Mouse (Mus musculus): ENCODE measurements around the gene Vgll4. TPM values are rescaled to one million over a fixed set of nuclear protein-coding genes. Genes with fewer than 3 reads are reported as not detected.

Vgll4 gene
- total and polyA plus RNA-seq, 3 experiments: 33.3 to 39.4 (median 35.0) TPM

DNA sequence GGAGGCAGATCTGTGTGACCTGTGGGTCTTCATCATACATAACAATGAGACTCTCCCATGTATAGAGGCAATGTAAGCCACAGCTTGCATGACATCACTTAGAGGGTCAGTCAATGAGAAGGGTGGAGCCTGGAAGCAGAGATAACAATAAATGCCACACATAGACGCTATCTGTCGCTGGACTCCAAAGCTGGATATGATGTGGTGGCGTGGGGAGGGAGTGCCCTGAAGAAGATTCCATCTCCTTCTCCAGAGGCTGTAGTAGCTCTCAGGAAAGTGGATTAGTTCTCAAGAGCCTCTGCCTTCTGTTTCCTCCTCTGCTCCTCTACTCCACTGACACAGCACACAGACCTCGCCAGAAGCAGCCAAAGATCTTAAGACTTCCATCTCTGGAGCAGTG lies 89.0 kb downstream of the Vgll4 start:
- no peaks in the 10 kb centered on the region for H3K9me3 ChIP-seq (replicated peaks)
- H3K4me3 ChIP-seq (ENCODE audit: low read depth, low read length): no peak overlapping the region
- TF ChIP-seq POLR2AphosphoS5 (IDR thresholded peaks at IDR 0.05; ENCODE audit: insufficient replicate concordance, low read depth, low read length) (no peak), TAL1 (conservative IDR thresholded peaks at IDR 0.05; ENCODE audit: low read depth, low read length) (no peak), GATA2 (IDR thresholded peaks at IDR 0.05; ENCODE audit: borderline replicate concordance, low read depth, low read length) (no peak), GATA1 (IDR thresholded peaks at IDR 0.05; ENCODE audit: borderline replicate concordance, low read length) (no peak), CTCF (IDR thresholded peaks at IDR 0.05; ENCODE audit: low read depth, low read length) (no peak)
- DNase-seq (ENCODE audit: low spot score) (no peak), ATAC-seq (ENCODE audit: extremely low read depth, insufficient number of reproducible peaks, low FRiP score, poor library complexity, severe bottlenecking) (peak; percentile 42; the same call in 1 of the 2 replicates)
- peaks cover 93% of the 10 kb centered on the region for H3K36me3 ChIP-seq (replicated peaks)
- peaks cover 72% of the 10 kb centered on the region for H3K4me1 ChIP-seq (ENCODE audit: insufficient read depth, low read depth, low read length)
- no peaks in the 10 kb centered on the region for H3K27me3 ChIP-seq (ENCODE audit: insufficient read depth, low read length)

DNA sequence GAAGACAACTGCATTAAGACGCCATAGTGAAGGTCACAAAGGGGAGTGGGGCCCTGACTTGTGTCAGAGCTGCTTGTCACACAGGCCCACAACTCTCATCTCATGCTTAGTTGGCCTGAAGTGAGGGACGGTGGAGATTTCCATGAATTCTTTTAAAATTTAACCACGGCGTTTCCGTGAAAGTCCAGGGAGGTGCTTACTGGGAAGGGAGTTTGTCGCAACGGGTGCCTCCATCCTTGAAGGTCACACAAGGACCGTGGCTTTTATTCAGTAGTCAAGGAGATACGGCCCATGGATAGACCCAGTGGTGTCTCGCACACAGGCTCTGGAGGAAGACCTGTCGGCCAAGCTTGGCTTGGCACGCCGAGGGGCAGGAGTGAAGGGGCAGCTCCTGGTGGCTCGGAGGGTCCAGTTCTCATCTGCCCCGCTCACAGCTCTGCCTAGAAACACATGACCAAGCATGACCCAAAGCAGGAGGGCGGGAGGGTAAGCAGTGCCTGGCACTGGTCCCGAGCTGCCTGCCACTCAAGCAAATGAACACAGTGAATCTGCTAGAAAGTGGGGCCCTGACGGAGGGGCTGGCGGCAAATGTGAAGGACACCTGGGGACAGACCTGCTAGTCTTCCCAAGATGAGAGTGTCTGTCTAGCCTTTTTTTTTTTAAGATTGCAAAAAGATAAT lies 90.8 kb downstream of the Vgll4 start:
- H3K27me3 ChIP-seq (ENCODE audit: insufficient read depth, low read length): no peaks in the 10 kb centered on the region
- TF ChIP-seq TAL1 (conservative IDR thresholded peaks at IDR 0.05; ENCODE audit: low read depth, low read length): no peak
- TF ChIP-seq POLR2AphosphoS5 (IDR thresholded peaks at IDR 0.05; ENCODE audit: insufficient replicate concordance, low read depth, low read length): no peak
- no peak for TF ChIP-seq GATA2 (IDR thresholded peaks at IDR 0.05; ENCODE audit: borderline replicate concordance, low read depth, low read length)
- no peak for TF ChIP-seq GATA1 (IDR thresholded peaks at IDR 0.05; ENCODE audit: borderline replicate concordance, low read length)
- DNase-seq (ENCODE audit: low spot score) (no peak), ATAC-seq (ENCODE audit: extremely low read depth, insufficient number of reproducible peaks, low FRiP score, poor library complexity, severe bottlenecking) (no peak)
- H3K4me1 ChIP-seq (ENCODE audit: insufficient read depth, low read depth, low read length): peaks cover 89% of the 10 kb centered on the region
- peaks cover 78% of the 10 kb centered on the region for H3K36me3 ChIP-seq (replicated peaks)
- no peaks in the 10 kb centered on the region for H3K9me3 ChIP-seq (replicated peaks)
- no peak overlapping the region for H3K4me3 ChIP-seq (ENCODE audit: low read depth, low read length)

DNA sequence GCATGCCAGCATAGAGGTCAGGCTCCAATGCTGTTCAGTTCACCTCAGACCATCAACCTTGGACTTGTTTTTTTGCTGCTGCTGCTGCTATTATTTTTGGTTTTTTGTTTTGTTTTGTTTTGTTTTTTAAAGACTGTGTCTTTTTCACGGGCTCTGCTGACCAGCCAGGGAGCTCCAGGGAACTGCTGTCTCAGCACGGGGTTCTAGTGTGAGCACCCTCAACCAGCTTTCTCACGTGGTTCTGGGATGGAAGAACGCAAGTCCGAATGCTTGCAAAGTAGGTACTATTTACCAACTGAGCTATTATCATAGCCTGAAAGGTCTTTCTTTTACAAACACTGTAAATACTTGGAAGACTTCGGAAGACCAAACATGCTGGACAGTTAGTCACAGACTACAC lies 93.2 kb downstream of the Vgll4 start:
- TF ChIP-seq CTCF (IDR thresholded peaks at IDR 0.05; ENCODE audit: low read depth, low read length) (no peak), TAL1 (conservative IDR thresholded peaks at IDR 0.05; ENCODE audit: low read depth, low read length) (no peak), GATA1 (IDR thresholded peaks at IDR 0.05; ENCODE audit: borderline replicate concordance, low read length) (no peak), GATA2 (IDR thresholded peaks at IDR 0.05; ENCODE audit: borderline replicate concordance, low read depth, low read length) (no peak), POLR2AphosphoS5 (IDR thresholded peaks at IDR 0.05; ENCODE audit: insufficient replicate concordance, low read depth, low read length) (no peak)
- DNase-seq (ENCODE audit: low spot score) (no peak), ATAC-seq (ENCODE audit: extremely low read depth, insufficient number of reproducible peaks, low FRiP score, poor library complexity, severe bottlenecking) (no peak)
- H3K4me1 ChIP-seq (ENCODE audit: insufficient read depth, low read depth, low read length): peaks cover 88% of the 10 kb centered on the region
- no peaks in the 10 kb centered on the region for H3K27me3 ChIP-seq (ENCODE audit: insufficient read depth, low read length)
- H3K36me3 ChIP-seq (replicated peaks): peaks cover 72% of the 10 kb centered on the region
- H3K9me3 ChIP-seq (replicated peaks): no peaks in the 10 kb centered on the region
- no peak overlapping the region for H3K4me3 ChIP-seq (ENCODE audit: low read depth, low read length)

DNA sequence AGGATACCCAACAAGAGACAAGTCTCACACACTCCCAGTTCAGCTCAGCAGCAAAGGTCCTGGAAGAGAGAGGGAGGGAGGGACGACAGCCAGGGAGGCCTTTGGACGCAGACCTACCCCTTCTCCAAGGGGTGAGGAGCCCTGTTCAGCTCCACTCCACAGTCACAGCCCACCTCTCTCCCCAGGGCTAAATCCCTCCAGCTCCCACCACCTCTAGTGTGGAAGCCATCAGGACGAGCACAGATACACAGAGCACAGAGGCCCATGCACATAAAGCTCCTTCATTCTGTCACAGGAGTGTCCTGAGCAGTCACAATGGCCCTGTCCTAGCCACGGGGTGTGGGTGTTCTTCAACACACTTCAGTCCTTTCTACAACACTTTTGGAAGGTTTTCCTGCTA lies 93.8 kb downstream of the Vgll4 start:
- peaks cover 85% of the 10 kb centered on the region for H3K4me1 ChIP-seq (ENCODE audit: insufficient read depth, low read depth, low read length)

DNA sequence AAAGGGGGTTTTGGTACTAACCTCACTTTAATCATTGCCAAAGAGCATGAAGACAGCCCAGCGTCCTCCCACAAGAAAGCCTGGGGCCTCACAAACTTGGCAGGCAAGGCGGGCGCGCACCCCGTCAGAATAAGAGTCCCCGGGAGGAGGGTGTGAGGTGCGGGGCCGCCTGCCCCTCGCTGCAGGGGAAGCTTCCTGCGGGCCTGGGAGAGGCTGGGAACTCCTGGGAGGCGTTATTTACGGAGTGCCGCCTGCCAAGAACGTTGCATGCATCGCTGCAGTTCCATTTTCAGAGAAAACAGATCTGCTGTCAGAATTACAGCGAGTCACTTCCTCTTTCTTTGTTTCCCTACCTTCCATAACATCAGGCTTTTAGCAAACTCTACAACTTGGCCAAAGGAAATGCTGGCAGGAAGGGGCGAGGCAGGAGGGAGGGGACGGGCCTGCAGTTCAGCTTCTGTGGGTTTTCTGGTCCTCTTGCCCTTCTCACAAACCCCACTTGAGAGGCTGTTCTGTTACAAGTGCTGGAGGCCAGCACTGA lies 94.7 kb downstream of the Vgll4 start:
- Histone ChIP-seq H3K4me1 (ENCODE audit: insufficient read depth, low read depth, low read length) (peaks cover 80% of the 10 kb centered on the region), H3K27me3 (ENCODE audit: insufficient read depth, low read length) (no peaks in the 10 kb centered on the region), H3K9me3 (replicated peaks) (no peaks in the 10 kb centered on the region), H3K36me3 (replicated peaks) (peaks cover 76% of the 10 kb centered on the region), H3K4me3 (ENCODE audit: low read depth, low read length) (peak overlapping the region; percentile 74)
- peak; percentile 79 for ATAC-seq (ENCODE audit: extremely low read depth, insufficient number of reproducible peaks, low FRiP score, poor library complexity, severe bottlenecking)
- TF ChIP-seq GATA2 (IDR thresholded peaks at IDR 0.05; ENCODE audit: borderline replicate concordance, low read depth, low read length): no peak
- no peak for TF ChIP-seq POLR2AphosphoS5 (IDR thresholded peaks at IDR 0.05; ENCODE audit: insufficient replicate concordance, low read depth, low read length)
- TF ChIP-seq GATA1 (IDR thresholded peaks at IDR 0.05; ENCODE audit: borderline replicate concordance, low read length): no peak
- DNase-seq (ENCODE audit: low spot score): peak; percentile 72

More for the DNA sequence above, 93.8 kb downstream of the Vgll4 start:
- no peak for TF ChIP-seq GATA2 (IDR thresholded peaks at IDR 0.05; ENCODE audit: borderline replicate concordance, low read depth, low read length)
- TF ChIP-seq CTCF (IDR thresholded peaks at IDR 0.05; ENCODE audit: low read depth, low read length): no peak
- no peak for TF ChIP-seq TAL1 (conservative IDR thresholded peaks at IDR 0.05; ENCODE audit: low read depth, low read length)
- TF ChIP-seq POLR2AphosphoS5 (IDR thresholded peaks at IDR 0.05; ENCODE audit: insufficient replicate concordance, low read depth, low read length): no peak
- Histone ChIP-seq H3K9me3 (replicated peaks) (no peaks in the 10 kb centered on the region), H3K36me3 (replicated peaks) (peaks cover 75% of the 10 kb centered on the region), H3K4me3 (ENCODE audit: low read depth, low read length) (peak overlapping the region; percentile 25; the same call in 1 of the 2 replicates), H3K27me3 (ENCODE audit: insufficient read depth, low read length) (no peaks in the 10 kb centered on the region)
- DNase-seq (ENCODE audit: low spot score): no peak
- ATAC-seq (ENCODE audit: extremely low read depth, insufficient number of reproducible peaks, low FRiP score, poor library complexity, severe bottlenecking): no peak

GRCm38 (mm10) chr6:114874138-114874928 lies 95.5 kb downstream of the Vgll4 start:
- H3K36me3 ChIP-seq (replicated peaks): peaks cover 76% of the 10 kb centered on the region
- no peak for DNase-seq (ENCODE audit: low spot score)

More at GRCm38 (mm10) chr6:114874138-114874928, 95.5 kb downstream of the Vgll4 start:
- H3K4me1 ChIP-seq (ENCODE audit: insufficient read depth, low read depth, low read length): peaks cover 76% of the 10 kb centered on the region
- peak overlapping the region; percentile 74 for H3K4me3 ChIP-seq (ENCODE audit: low read depth, low read length)
- H3K27me3 ChIP-seq (ENCODE audit: insufficient read depth, low read length): no peaks in the 10 kb centered on the region
- H3K9me3 ChIP-seq (replicated peaks): no peaks in the 10 kb centered on the region
- ATAC-seq (ENCODE audit: extremely low read depth, insufficient number of reproducible peaks, low FRiP score, poor library complexity, severe bottlenecking): 0 out of 2 replicates have a peak, but pooled peaks have one; percentile 24
- TF ChIP-seq TAL1 (conservative IDR thresholded peaks at IDR 0.05; ENCODE audit: low read depth, low read length) (no peak), POLR2AphosphoS5 (IDR thresholded peaks at IDR 0.05; ENCODE audit: insufficient replicate concordance, low read depth, low read length) (no peak), GATA1 (IDR thresholded peaks at IDR 0.05; ENCODE audit: borderline replicate concordance, low read length) (no peak), GATA2 (IDR thresholded peaks at IDR 0.05; ENCODE audit: borderline replicate concordance, low read depth, low read length) (no peak), CTCF (IDR thresholded peaks at IDR 0.05; ENCODE audit: low read depth, low read length) (no peak)
